Mouse (Mus musculus) liver, postnatal 0 days (tissue): ENCODE measurements around the gene Prkcb. TPM values are rescaled to one million over a fixed set of nuclear protein-coding genes. Genes with fewer than 3 reads are reported as not detected.
A peak's percentile ranks its signal among the peaks of the same experiment; 100 is the strongest.

Source experiments
- ATAC-seq: fragments of 200-750 bp; cut with Nextera tagmentation; 2 replicates; pipeline ENCODE4 v1.8.0; 2017; ENCODE audit warnings: mild to moderate bottlenecking, moderate library complexity
- DNase-seq: peaks from one replicate; pipeline ENCODE4 v3.0.0-alpha.2; 2016
- H3K27ac ChIP-seq: fragments of 300-500 bp; sonication (generic); 2 replicates; pipeline ENCODE4 v1.5.1; 2014; ENCODE audit warnings: antibody characterized with exemption, moderate library complexity, mild to moderate bottlenecking, low read depth
- H3K27me3 ChIP-seq: fragments of 300-500 bp; sonication (generic); 2 replicates; pipeline ENCODE4 v1.6.1; 2014; ENCODE audit warnings: low read length, control low read depth, mixed read lengths; ENCODE audit not compliant: insufficient read depth
- H3K36me3 ChIP-seq: fragments of 300-500 bp; sonication (generic); replicated peaks from 2 replicates; pipeline ENCODE4 v1.6.1; 2014; ENCODE audit warnings: mild to moderate bottlenecking, control low read depth, low read length, moderate library complexity, mixed read lengths; ENCODE audit not compliant: insufficient read depth
- H3K4me1 ChIP-seq: fragments of 300-500 bp; sonication (generic); 2 replicates; pipeline ENCODE4 v1.6.1; 2014; ENCODE audit warnings: antibody characterized with exemption, mild to moderate bottlenecking, control low read depth; ENCODE audit not compliant: insufficient read depth
- H3K4me2 ChIP-seq: fragments of 300-500 bp; sonication (generic); 2 replicates; pipeline ENCODE4 v1.6.1; 2014; ENCODE audit warnings: low read depth, mild to moderate bottlenecking, low read length, moderate library complexity, mixed read lengths
- H3K4me3 ChIP-seq: fragments of 300-500 bp; sonication (generic); 2 replicates; pipeline ENCODE4 v1.5.1; 2014; ENCODE audit warnings: low read depth, low read length
- H3K9ac ChIP-seq: fragments of 300-500 bp; sonication (generic); replicated peaks from 2 replicates; pipeline ENCODE4 v1.6.1; 2014; ENCODE audit warnings: mild to moderate bottlenecking, moderate library complexity
- H3K9me3 ChIP-seq: fragments of 300-500 bp; sonication (generic); 2 replicates; pipeline ENCODE4 v1.6.1; 2016; ENCODE audit warnings: mild to moderate bottlenecking, control low read depth, low read length, mixed read lengths
- CTCF ChIP-seq: sonication (generic); IDR thresholded peaks from 2 replicates; pipeline ENCODE4 v1.5.1; 2016; ENCODE audit warnings: antibody characterized with exemption, low read depth
- EP300 ChIP-seq: IDR thresholded peaks from 2 replicates; pipeline ENCODE4 v1.6.1; 2016; ENCODE audit warnings: antibody characterized with exemption, low read depth, mild to moderate bottlenecking
- WGBS: fragments of 180-500 bp; shearing (Covaris S2); extraction: QIAGEN DNeasy Blood & Tissue Kit; methylation state at CpG from one replicate; pipeline ENCODE4 v1.1.7; 2014; ENCODE audit not compliant: insufficient replicate concordance; 5-methylcytosine and 5-hydroxymethylcytosine counted together
- polyA plus RNA-seq: library from polyadenylated mRNA; unstranded; fragments of >200 nt; fragmentation: Nextera tagmentation; extraction: Ambion mirVana; gene quantifications from 2 replicates; pipeline ENCODE4 v1.2.1, GENCODE M21; 2015

The Prkcb gene
- polyA plus RNA-seq, 1 experiment from 2014 or later, result 8.1 TPM

DNA sequence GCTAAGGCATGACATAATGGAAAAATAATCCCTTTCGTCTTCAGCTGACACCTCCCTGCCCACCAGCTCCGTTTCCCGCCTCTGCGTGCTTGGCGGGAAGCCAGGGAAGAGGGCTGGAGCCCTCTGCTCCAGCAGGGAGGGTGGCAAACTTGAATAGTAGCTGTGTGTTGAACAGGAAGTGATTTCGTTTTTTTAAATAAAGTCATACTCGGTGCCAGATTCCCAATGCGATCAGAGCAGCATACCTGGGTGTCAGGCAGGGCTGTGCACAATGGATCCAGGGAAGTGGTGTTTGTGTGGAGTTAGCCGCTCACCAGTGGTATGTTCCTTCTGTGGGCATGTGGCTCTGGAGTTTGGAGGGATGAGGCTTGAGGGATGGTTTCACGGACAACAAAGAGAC is 89.9 kb downstream of the Prkcb start:
- no peak overlapping the region for H3K27ac ChIP-seq
- WGBS, result 64% methylated on average over 10 of the region's 10 CpGs
- H3K4me3 ChIP-seq, result no peak overlapping the region
- H3K36me3 ChIP-seq, result no peaks in the 10 kb centered on the region
- TF ChIP-seq CTCF (no peak), EP300 (no peak)
- no peak for ATAC-seq
- no peak overlapping the region for H3K9ac ChIP-seq
- H3K4me1 ChIP-seq, result peaks cover under 1% of the 10 kb centered on the region; the same call in 1 of the 2 replicates
- no peaks in the 10 kb centered on the region for H3K27me3 ChIP-seq
- H3K4me2 ChIP-seq, result no peak overlapping the region
- DNase-seq, result no peak
- no peaks in the 10 kb centered on the region for H3K9me3 ChIP-seq

DNA sequence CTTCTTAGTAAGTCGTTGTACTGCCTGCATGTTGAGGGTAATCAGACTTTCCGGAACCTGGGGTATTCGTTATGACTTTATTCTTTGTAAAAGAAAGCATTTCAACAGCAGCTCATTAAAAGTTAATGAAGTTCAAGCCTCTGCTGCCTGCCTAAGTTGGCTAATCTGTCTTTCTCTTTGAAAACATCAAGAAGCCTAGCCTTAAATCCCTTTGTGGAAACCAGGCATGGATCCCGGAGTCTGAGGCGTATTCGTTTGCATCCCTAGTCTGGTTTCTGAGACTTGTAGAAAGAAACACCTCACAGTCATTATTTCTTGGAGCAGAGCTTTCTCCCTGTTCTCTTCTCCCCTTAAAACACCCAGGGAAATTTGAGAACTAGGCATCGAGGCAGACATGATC is 90.7 kb downstream of the Prkcb start:
- H3K4me1 ChIP-seq, result peaks cover 2% of the 10 kb centered on the region; the same call in 1 of the 2 replicates
- H3K4me2 ChIP-seq, result no peak overlapping the region
- no peaks in the 10 kb centered on the region for H3K9me3 ChIP-seq
- DNase-seq, result no peak
- 78% methylated on average over 7 of the region's 7 CpGs for WGBS
- no peaks in the 10 kb centered on the region for H3K27me3 ChIP-seq
- H3K36me3 ChIP-seq, result no peaks in the 10 kb centered on the region
- no peak for ATAC-seq
- H3K9ac ChIP-seq, result no peak overlapping the region
- no peak overlapping the region for H3K27ac ChIP-seq
- H3K4me3 ChIP-seq, result no peak overlapping the region
- no peak for TF ChIP-seq EP300
- no peak for TF ChIP-seq CTCF

- Histone ChIP-seq H3K9me3 (no peaks in the 10 kb centered on the region), H3K27ac (no peak overlapping the region), H3K4me2 (no peak overlapping the region), H3K9ac (no peak overlapping the region), H3K36me3 (no peaks in the 10 kb centered on the region), H3K27me3 (no peaks in the 10 kb centered on the region), H3K4me1 (peaks cover 2% of the 10 kb centered on the region; the same call in 1 of the 2 replicates), H3K4me3 (no peak overlapping the region)
- no peak for TF ChIP-seq CTCF
- no peak for TF ChIP-seq EP300
- 70% methylated on average over 10 of the region's 10 CpGs for WGBS
- no peak for DNase-seq
- ATAC-seq, result no peak
These were observed 92.0 kb downstream of the Prkcb start for GRCm38 (mm10) chr7:122380336-122381130.

GRCm38 (mm10) chr7:122381560-122381959 is 93.0 kb downstream of the Prkcb start:
- TF ChIP-seq CTCF, result 0 out of 2 replicates have a peak, but pooled peaks have one; percentile 16
- TF ChIP-seq EP300, result no peak
- no peaks in the 10 kb centered on the region for H3K9me3 ChIP-seq
- 72% methylated on average over 10 of the region's 10 CpGs for WGBS
- H3K9ac ChIP-seq, result no peak overlapping the region
- H3K4me3 ChIP-seq, result no peak overlapping the region
- DNase-seq (no peak), ATAC-seq (no peak)
- H3K4me2 ChIP-seq, result no peak overlapping the region
- H3K4me1 ChIP-seq, result peaks cover 2% of the 10 kb centered on the region; the same call in 1 of the 2 replicates
- no peaks in the 10 kb centered on the region for H3K27me3 ChIP-seq
- no peak overlapping the region for H3K27ac ChIP-seq
- H3K36me3 ChIP-seq, result no peaks in the 10 kb centered on the region

DNA sequence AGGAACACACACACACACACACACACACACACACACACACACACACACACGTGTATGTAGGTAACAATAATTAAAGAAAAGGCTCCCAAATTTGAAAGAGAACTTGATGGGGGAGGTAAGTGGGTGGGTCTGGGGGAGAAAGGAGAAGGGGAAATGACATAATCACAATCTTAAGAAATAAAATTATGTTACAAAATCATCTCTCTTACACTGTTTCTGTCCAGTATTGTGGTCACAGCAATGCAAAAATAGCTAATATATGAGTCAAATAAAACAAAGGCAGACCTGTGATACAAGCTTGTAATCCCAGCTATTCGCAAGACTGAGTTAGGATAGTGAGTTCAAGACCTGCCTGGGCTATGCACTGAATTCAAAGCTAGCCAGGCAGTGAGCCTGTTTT is 94.7 kb downstream of the Prkcb start:
- DNase-seq (no peak), ATAC-seq (no peak)
- H3K9me3 ChIP-seq, result no peaks in the 10 kb centered on the region
- peaks cover 2% of the 10 kb centered on the region; the same call in 1 of the 2 replicates for H3K4me1 ChIP-seq
- TF ChIP-seq CTCF (no peak), EP300 (no peak)
- no peak overlapping the region for H3K4me3 ChIP-seq
- no peaks in the 10 kb centered on the region for H3K27me3 ChIP-seq
- H3K9ac ChIP-seq, result no peak overlapping the region
- no peak overlapping the region for H3K27ac ChIP-seq
- no peak overlapping the region for H3K4me2 ChIP-seq
- 49% methylated on average over 2 of the region's 2 CpGs for WGBS
- no peaks in the 10 kb centered on the region for H3K36me3 ChIP-seq

- DNase-seq, result no peak
- H3K36me3 ChIP-seq, result no peaks in the 10 kb centered on the region
- ATAC-seq, result no peak
- no peak overlapping the region for H3K9ac ChIP-seq
- no peak overlapping the region for H3K4me2 ChIP-seq
- no peak overlapping the region for H3K27ac ChIP-seq
- TF ChIP-seq CTCF (no peak), EP300 (no peak)
- peaks cover 10% of the 10 kb centered on the region for H3K4me1 ChIP-seq
- H3K27me3 ChIP-seq, result no peaks in the 10 kb centered on the region
- 77% methylated on average over 8 of the region's 8 CpGs for WGBS
- no peak overlapping the region for H3K4me3 ChIP-seq
- H3K9me3 ChIP-seq, result no peaks in the 10 kb centered on the region
These were observed 96.3 kb downstream of the Prkcb start for GRCm38 (mm10) chr7:122384891-122385290.
